Mouse (Mus musculus) CH12.LX (cell line): Measurements from ENCODE around the gene Itga9. TPM values are rescaled to one million over a fixed set of nuclear protein-coding genes. Genes with fewer than 3 reads are reported as not detected.

Source experiments
- DNase-seq: peaks from one replicate; pipeline ENCODE4 v3.0.0-alpha.2; 2013; ENCODE audit errors: extremely low read depth
- H3K27ac ChIP-seq: 2 replicates; pipeline ENCODE4 v1.5.1; 2012; ENCODE audit warnings: low read depth, mild to moderate bottlenecking, control low read depth, moderate library complexity; ENCODE audit not compliant: insufficient read depth
- H3K27me3 ChIP-seq: replicated peaks from 2 replicates; pipeline ENCODE3; 2012; ENCODE audit warnings: inconsistent platforms
- H3K36me3 ChIP-seq, 2 experiments: replicated peaks in 1 of 2; 2 replicates each; pipeline versions ENCODE3 to v1.6.1; 2012; ENCODE audit warnings: inconsistent platforms in 1 of 2, low read length in 1 of 2, mild to moderate bottlenecking in 1 of 2, mixed read lengths in 1 of 2, moderate library complexity in 1 of 2; ENCODE audit not compliant: control insufficient read depth in 1 of 2, insufficient read depth in 1 of 2
- H3K4me1 ChIP-seq, 2 experiments: 2 replicates each; pipeline ENCODE4 v1.6.1; 2012; ENCODE audit warnings: inconsistent platforms in 1 of 2, moderate library complexity in 1 of 2; ENCODE audit not compliant: insufficient read depth in 2 of 2, control insufficient read depth in 1 of 2
- H3K4me2 ChIP-seq: 2 replicates; pipeline ENCODE4 v1.6.1; 2012; ENCODE audit warnings: low read depth, mild to moderate bottlenecking, control low read depth; ENCODE audit not compliant: poor library complexity, insufficient read depth, severe bottlenecking
- H3K4me3 ChIP-seq, 3 experiments: fragments of 150-350 bp in 1 of 3; sonication (generic) in 1 of 3; replicated peaks in 1 of 3; 2 replicates each; pipeline versions ENCODE3 to v1.5.1; 2011 to 2012; ENCODE audit warnings: low read depth in 2 of 3, low read length in 2 of 3, mild to moderate bottlenecking in 2 of 3, moderate library complexity in 2 of 3, control low read depth in 1 of 3, improper control_type of control experiment in 1 of 3, inconsistent platforms in 1 of 3, mixed read lengths in 1 of 3; ENCODE audit not compliant: poor library complexity in 1 of 3
- H3K79me2 ChIP-seq: replicated peaks from 2 replicates; pipeline ENCODE4 v1.6.1; 2012; ENCODE audit warnings: mild to moderate bottlenecking, moderate library complexity; ENCODE audit not compliant: control insufficient read depth, poor library complexity, insufficient read depth, severe bottlenecking; ENCODE audit errors: extremely low read depth
- H3K9ac ChIP-seq: 2 replicates; pipeline ENCODE4 v1.6.1; 2012; ENCODE audit warnings: low read depth, mild to moderate bottlenecking, control low read depth, moderate library complexity; ENCODE audit not compliant: insufficient read depth
- H3K9me3 ChIP-seq: replicated peaks from 2 replicates; pipeline ENCODE3; 2012; ENCODE audit warnings: low read length, inconsistent platforms, mixed read lengths
- E2F4 ChIP-seq: IDR thresholded peaks from 2 replicates; pipeline ENCODE4 v1.6.1; 2011; ENCODE audit warnings: low read depth, low read length, improper control_type of control experiment; ENCODE audit not compliant: insufficient replicate concordance
- ETS1 ChIP-seq: conservative IDR thresholded peaks from 2 replicates; pipeline ENCODE4 v1.6.1; 2012; ENCODE audit warnings: low read depth, mild to moderate bottlenecking, inconsistent platforms, low read length, improper control_type of control experiment, moderate library complexity
- GABPA ChIP-seq: IDR thresholded peaks from 2 replicates; pipeline ENCODE4 v1.6.1; 2012; ENCODE audit warnings: low read depth, low read length, improper control_type of control experiment, inconsistent platforms; ENCODE audit not compliant: insufficient replicate concordance
- HCFC1 ChIP-seq: IDR thresholded peaks from 2 replicates; pipeline ENCODE4 v1.6.1; 2012; ENCODE audit warnings: low read depth, mild to moderate bottlenecking, inconsistent platforms, low read length, improper control_type of control experiment
- IRF4 ChIP-seq: IDR thresholded peaks from 2 replicates; pipeline ENCODE4 v1.6.1; 2014; ENCODE audit warnings: low read depth, mild to moderate bottlenecking, inconsistent platforms, low read length, improper control_type of control experiment
- JUN ChIP-seq: IDR thresholded peaks from 2 replicates; pipeline ENCODE4 v1.6.1; 2011; ENCODE audit warnings: low read depth, mild to moderate bottlenecking, low read length, improper control_type of control experiment, moderate library complexity; ENCODE audit not compliant: insufficient read depth
- JUND ChIP-seq: conservative IDR thresholded peaks from 2 replicates; pipeline ENCODE4 v1.6.1; 2011; ENCODE audit warnings: low read depth, low read length, improper control_type of control experiment
- KAT2A ChIP-seq: IDR thresholded peaks from 2 replicates; pipeline ENCODE4 v1.6.1; 2012; ENCODE audit warnings: low read length, improper control_type of control experiment, inconsistent platforms; ENCODE audit not compliant: insufficient replicate concordance
- MAX ChIP-seq: IDR thresholded peaks from 2 replicates; pipeline ENCODE4 v1.6.1; 2011; ENCODE audit warnings: low read length, improper control_type of control experiment
- MAZ ChIP-seq: IDR thresholded peaks from 2 replicates; pipeline ENCODE4 v1.6.1; 2012; ENCODE audit warnings: low read depth, mild to moderate bottlenecking, inconsistent platforms, low read length, improper control_type of control experiment, moderate library complexity
- MXI1 ChIP-seq: IDR thresholded peaks from 2 replicates; pipeline ENCODE4 v1.6.1; 2011; ENCODE audit warnings: mild to moderate bottlenecking, low read depth, low read length, improper control_type of control experiment
- NRF1 ChIP-seq: IDR thresholded peaks from 2 replicates; pipeline ENCODE4 v1.6.1; 2014; ENCODE audit warnings: low read depth, mild to moderate bottlenecking, inconsistent platforms, low read length, improper control_type of control experiment, moderate library complexity
- POLR2A ChIP-seq: IDR thresholded peaks from 2 replicates; pipeline ENCODE4 v1.6.1; 2011; ENCODE audit warnings: low read depth, mild to moderate bottlenecking, improper control_type of control experiment, low read length
- RAD21 ChIP-seq: IDR thresholded peaks from 2 replicates; pipeline ENCODE4 v1.6.1; 2011; ENCODE audit warnings: low read depth, mild to moderate bottlenecking, low read length, improper control_type of control experiment, moderate library complexity
- RCOR1 ChIP-seq: conservative IDR thresholded peaks from 2 replicates; pipeline ENCODE4 v1.6.1; 2012; ENCODE audit warnings: low read depth, mild to moderate bottlenecking, inconsistent platforms, low read length, improper control_type of control experiment
- ZC3H11A ChIP-seq: IDR thresholded peaks from 2 replicates; pipeline ENCODE4 v1.6.1; 2012; ENCODE audit warnings: low read depth, mild to moderate bottlenecking, inconsistent platforms, low read length, improper control_type of control experiment
- ZNF384 ChIP-seq: IDR thresholded peaks from 2 replicates; pipeline ENCODE4 v1.6.1; 2012; ENCODE audit warnings: low read depth, low read length, improper control_type of control experiment, inconsistent platforms
- dilution Hi-C: fragments of 300-500 bp; cut with MboI; formaldehyde crosslinking; loops from 2 replicates; pipeline ENCODE4 v1.14.3; 2020; ENCODE audit warnings: low sequenced_read_pairs; ENCODE audit not compliant: extremely low pct_unique_long_range_greater_than_20kb, extremely low pct_ligation_motif_present
- in situ Hi-C: fragments of 300-500 bp; cut with MboI; formaldehyde crosslinking; loops from 3 replicates; pipeline ENCODE4 v1.14.3; 2019; ENCODE audit warnings: low sequenced_read_pairs, low pct_ligation_motif_present, low pct_unique_long_range_greater_than_20kb, mixed read lengths
- polyA plus RNA-seq: library from polyadenylated mRNA; unstranded; fragments of >175 nt; gene quantifications from 2 replicates; pipeline ENCODE4 v1.2.1, GENCODE M21; 2012; ENCODE audit warnings: low read depth; ENCODE audit not compliant: insufficient read length
- total RNA-seq, 2 experiments: library from RNA; depleted of rRNA; stranded (reverse); fragments of 300-350 nt in 1 of 2; fragments of >200 nt in 1 of 2; gene quantifications; 2 replicates each; pipeline ENCODE4 v1.2.3; 2012 to 2014

Gene Itga9
- total and polyA plus RNA-seq, 3 experiments: 0.19 TPM; not detected in 2

DNA sequence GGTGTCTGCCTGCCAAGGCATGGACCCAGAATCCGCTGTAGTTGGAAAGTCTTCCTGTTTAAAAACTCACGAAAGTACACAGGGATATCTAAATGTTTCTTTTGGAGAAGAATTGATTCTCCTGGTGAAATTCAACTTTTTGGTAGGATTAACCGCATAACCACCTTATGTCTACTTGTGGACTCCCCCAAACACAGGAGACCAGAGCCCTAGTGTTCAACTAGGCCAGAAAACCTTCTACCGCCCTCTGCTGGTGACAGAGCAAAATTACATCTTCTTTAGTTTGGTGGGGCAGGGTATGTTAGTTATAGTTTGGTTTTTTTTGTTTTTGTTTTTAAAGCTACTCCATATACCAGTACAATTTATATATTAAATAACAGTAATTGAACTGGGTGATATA lies 264.6 kb downstream of the Itga9 start (continued):
- TF ChIP-seq HCFC1: no peak
- TF ChIP-seq ETS1: no peak
- TF ChIP-seq E2F4: no peak
- TF ChIP-seq MAZ: no peak
- no peak for TF ChIP-seq GABPA

DNA sequence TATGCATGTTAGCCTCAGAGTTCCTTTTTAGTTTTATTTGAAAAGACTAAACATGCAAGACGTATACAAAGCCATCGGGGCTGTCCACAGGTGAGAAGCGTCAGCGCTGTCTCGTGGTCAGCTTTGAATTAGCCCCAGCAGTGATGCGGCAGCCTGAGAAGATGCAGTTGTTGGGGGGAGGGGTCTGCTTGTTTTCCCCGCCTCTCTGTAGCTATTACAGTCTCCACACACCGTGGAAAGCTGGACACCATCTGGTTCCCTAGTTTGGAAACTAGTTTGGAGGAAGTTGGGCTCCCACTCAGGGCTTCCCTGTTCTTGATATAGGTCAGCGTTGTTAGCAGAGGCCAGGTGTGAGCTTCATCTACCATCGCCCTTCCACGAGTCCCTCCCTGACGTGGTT lies 266.5 kb downstream of the Itga9 start:
- TF ChIP-seq NRF1: no peak
- TF ChIP-seq, all 38 proteins: peak for 0
- H3K27me3 ChIP-seq: peaks cover 22% of the 10 kb centered on the region
- DNase-seq: no peak
- H3K9ac ChIP-seq: no peak overlapping the region
- no peaks in the 10 kb centered on the region for H3K79me2 ChIP-seq
- peaks cover 3% of the 10 kb centered on the region for H3K9me3 ChIP-seq
- H3K4me2 ChIP-seq: no peak overlapping the region
- in situ Hi-C loops: no loop called here
- H3K4me3 ChIP-seq: no peak overlapping the region
- H3K36me3 ChIP-seq: no peaks in the 10 kb centered on the region
- no peak overlapping the region for H3K27ac ChIP-seq
- dilution Hi-C loops: no loop called here
- H3K4me1 ChIP-seq: peaks cover 0 to 12% of the 10 kb centered on the region in 2 experiments; a peak in 2 of 4 replicates

DNA sequence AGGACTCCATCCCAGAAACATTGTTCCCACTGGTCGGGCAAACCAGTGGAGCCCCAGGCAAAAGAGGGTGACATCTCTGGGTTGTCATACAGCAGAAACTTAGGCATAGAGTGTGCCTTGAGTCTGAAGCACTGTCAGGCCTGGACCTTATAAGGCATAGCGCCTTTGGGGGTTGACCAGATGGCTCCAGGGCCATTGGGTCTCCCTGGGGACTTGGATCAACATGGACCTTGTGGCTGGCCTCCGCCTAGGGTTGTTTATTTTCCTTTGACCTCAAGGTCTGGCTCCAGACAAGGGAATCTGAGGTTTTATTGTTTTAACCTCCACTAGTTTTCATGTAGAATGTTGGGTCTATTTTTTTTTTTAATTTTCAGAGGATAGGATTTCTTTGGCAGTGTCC lies 267.1 kb downstream of the Itga9 start:
- Histone ChIP-seq H3K27ac (no peak overlapping the region), H3K9ac (no peak overlapping the region), H3K27me3 (peaks cover 24% of the 10 kb centered on the region), H3K4me3 (no peak overlapping the region), H3K79me2 (no peaks in the 10 kb centered on the region), H3K9me3 (peaks cover 3% of the 10 kb centered on the region), H3K4me1 (peaks cover 0 to 8% of the 10 kb centered on the region in 2 experiments; a peak in 2 of 4 replicates), H3K4me2 (no peak overlapping the region), H3K36me3 (no peaks in the 10 kb centered on the region)
- in situ Hi-C loops: no loop called here
- TF ChIP-seq ETS1: no peak
- no peak for TF ChIP-seq MAX
- TF ChIP-seq RAD21: no peak
- dilution Hi-C loops: no loop called here
- no peak for DNase-seq

DNA sequence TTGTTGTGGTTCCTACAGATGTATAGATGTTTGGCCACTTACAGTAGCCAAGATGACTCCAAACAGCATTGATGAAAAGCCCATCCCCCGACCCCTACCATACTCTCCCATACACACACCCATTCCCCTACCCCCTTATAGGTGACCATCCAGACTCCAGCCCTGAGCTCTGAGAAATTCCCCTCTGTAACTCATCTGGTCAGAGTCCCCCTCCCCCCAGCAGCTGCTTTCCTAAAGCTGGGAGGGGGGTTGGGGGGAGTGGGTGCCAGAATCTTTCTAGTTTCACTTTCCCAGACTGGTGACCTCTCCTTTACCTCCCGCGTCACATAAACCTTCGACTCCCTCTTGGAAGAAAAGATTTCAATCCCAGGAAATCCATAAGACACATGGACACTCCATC lies 269.2 kb downstream of the Itga9 start:
- Histone ChIP-seq H3K4me3 (no peak overlapping the region), H3K36me3 (no peaks in the 10 kb centered on the region), H3K27me3 (peaks cover 37% of the 10 kb centered on the region), H3K79me2 (no peaks in the 10 kb centered on the region), H3K4me1 (peaks cover 0 to 4% of the 10 kb centered on the region in 2 experiments; a peak in 1 of 4 replicates), H3K4me2 (no peak overlapping the region), H3K27ac (no peak overlapping the region), H3K9me3 (no peaks in the 10 kb centered on the region), H3K9ac (no peak overlapping the region)
- no peak for TF ChIP-seq POLR2A
- no peak for TF ChIP-seq ZNF384
- TF ChIP-seq RCOR1: no peak
- no peak for TF ChIP-seq GABPA
- TF ChIP-seq ZC3H11A: no peak
- TF ChIP-seq MAX: no peak
- TF ChIP-seq IRF4: no peak
- TF ChIP-seq JUND: no peak
- TF ChIP-seq E2F4: no peak
- no peak for TF ChIP-seq KAT2A
- no peak for TF ChIP-seq ETS1
- TF ChIP-seq MXI1: no peak
- TF ChIP-seq JUN: no peak
- TF ChIP-seq NRF1: no peak
- no peak for DNase-seq
- in situ Hi-C loops: no loop called here
- dilution Hi-C loops: no loop called here
